Mouse (Mus musculus) regulatory T cell (primary cell): ENCODE results near the gene Nek8.

Experiments
- in situ Hi-C: fragments of 300-600 bp; cut with MboI, MseI; formaldehyde crosslinking; loops from one replicate; pipeline ENCODE4 v1.15.1; 2025; ENCODE audit warnings: high pct_unique_total_duplicates

Gene Nek8

DNA sequence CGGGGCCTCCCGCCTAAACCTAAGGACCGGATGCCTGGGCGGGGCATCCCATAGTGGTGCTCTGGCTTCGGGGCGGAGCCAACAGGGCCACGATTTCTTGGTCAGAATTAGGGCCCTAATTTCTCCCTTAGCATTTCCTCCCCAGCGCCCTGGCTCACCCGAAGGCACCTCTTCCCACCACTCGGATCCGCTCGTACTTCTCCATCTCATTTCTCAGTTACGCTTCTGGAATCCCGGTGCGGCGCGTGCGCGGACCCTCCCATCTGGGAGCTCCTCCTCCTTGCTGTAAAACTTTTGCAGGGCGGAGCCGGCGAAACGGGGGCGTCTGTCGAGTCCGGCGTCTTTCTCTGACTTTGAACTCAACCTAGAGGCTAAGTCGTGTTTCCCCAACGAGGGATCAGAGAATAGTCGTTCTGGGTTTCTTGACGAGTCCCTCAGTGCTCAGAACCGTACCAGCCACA, at the start of gene Nek8, which contains the start of gene Tlcd1:
Nek8 (minus strand) TSS at position 274 of the 461 bp plus-strand sequence.
Tlcd1 (plus strand) TSS at position 310 of the 461 bp plus-strand sequence.
- in situ Hi-C loops = no loop called here

DNA sequence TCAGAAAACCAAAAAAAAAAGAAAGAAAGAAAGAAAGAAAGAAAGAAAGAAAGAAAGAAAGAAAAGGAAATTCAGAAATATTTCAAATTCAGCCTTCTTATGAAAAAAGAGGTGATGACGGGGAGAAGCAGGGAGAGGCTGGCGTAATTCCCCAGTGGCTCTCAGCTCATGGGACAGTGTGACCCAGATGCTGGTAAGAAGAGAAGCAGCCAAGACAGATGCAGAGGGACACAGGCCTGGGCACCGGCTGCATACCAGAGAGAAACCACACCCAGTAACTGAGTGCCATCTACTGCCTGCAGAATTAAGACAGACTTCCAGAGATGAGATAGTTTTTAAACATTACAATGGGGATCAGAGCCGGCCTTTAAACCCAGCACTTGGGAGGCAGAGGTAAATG, 47.1 kb upstream of the Nek8 start:
- in situ Hi-C loops = no loop called here

DNA sequence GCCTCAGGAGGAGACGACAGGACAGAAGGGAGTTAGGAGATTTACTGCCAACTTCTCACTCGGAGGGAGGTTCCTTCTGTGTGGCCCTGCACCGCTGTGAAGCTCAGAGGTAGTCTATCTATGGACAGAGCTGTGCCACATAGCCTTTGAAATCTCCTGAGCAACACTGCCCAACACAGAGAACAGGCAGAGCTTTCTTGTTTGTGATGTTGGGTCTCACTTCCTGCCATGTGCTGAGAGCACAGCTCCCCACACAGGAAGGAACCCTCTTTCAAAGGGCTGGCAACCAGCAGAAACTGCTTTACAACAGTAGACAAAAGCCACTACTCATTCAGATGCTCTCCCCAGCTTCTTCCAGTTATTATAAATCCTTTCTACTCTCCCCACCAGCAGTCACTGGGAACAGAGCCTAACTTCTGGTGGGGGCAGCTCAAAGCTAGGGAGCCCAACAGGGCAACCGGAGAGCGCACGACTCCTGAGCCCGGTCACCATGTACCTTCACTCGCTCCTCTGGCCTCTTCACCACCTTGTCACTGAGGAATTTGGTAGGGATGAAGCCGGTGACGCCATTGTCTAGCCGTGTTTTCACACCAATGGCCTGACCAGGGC, 39.3 kb upstream of the Nek8 start:
- in situ Hi-C loops = no loop called here

DNA sequence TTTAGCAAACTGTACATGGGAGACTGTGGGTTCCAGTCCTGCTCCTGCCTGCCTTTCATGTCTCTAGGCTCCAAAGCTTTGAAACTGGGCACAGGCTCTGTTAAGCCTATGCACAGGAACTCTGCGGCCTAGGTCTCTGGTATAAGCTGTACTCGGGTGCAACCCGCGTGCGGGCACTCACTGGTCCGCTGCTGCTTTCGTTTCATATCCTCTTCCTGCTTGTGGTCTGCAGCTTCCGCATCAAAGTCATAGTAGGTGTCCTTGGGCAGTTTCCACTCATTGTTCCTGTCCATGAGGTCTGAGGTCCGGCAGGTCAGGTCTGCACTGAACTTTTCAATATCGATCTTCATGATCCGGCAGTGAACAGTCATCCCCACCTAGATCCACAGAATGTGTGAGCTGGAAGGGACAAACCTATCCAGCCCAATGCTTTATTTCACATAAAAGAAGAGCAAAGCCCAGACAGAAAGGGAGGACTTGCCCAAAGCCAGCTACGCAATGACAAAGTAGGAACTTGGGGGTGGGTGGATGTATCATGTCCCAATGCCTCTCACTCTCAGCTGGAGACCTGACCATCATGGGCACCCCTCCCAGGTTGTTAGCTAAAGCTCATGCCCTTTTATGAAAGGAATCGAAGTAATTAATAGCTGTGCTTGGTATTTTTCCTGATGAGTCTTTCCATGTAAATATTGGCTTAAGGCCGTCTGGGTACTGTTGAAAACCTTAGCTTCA, 36.8 kb upstream of the Nek8 start:
- in situ Hi-C loops = no loop called here

DNA sequence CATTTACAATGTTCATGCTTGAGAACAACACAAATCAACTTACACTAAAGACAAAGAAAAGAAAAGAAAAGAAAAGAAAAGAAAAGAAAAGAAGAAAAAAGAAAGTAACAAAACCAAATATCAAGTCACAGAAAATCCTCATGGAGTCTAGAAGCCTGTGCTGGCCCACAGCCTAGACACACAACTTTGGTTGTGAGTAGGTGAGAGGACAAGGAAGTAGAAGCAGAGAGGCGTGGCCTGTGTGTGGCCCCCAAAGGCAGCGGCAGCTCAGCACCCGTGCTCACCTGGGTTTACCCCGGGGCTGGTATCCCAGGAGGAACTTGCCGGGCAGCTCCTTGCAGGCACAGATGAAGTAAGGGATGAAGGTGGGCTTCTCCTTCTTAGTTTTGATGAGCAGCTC, 35.0 kb upstream of the Nek8 start:
- in situ Hi-C loops = no loop called here

DNA sequence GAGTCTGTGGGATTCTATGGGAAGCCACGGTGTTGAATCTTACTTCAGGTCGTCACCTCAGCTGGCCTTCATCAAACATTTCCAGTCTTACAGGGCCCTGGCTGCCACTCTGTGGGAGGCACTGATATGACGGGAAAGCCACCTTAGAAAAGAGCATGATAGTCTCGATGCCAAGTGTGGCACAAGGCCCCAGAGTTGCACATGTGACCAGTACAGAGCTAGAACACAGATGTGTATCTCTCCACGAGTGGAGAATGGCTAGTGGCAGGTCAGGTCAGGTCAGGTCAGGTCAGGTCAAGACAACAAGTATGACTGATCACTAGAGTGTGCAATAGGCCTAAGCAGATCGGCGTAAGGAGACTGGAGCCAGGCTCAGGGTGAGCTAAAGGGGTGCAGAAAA, 34.1 kb upstream of the Nek8 start:
- in situ Hi-C loops = no loop called here

DNA sequence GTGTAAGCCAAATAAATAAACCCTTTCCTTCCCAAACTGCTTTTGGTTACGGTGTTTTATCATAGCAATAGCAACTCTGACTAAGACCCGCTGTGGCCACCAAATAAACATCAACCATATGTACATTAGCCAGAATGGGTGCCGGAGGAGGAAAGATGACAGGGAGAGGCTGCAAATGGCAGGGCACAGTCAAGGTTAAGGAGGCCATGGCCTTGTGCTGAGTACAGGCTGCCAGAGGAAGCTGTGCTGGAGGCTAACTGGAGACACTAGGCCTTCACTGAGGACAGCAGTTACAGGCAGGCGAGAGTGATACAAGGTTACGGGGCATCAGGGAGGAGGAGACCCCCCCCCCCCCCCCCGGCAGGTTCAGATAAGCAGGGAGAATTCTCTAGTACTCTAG, 33.4 kb upstream of the Nek8 start:
- in situ Hi-C loops = no loop called here

DNA sequence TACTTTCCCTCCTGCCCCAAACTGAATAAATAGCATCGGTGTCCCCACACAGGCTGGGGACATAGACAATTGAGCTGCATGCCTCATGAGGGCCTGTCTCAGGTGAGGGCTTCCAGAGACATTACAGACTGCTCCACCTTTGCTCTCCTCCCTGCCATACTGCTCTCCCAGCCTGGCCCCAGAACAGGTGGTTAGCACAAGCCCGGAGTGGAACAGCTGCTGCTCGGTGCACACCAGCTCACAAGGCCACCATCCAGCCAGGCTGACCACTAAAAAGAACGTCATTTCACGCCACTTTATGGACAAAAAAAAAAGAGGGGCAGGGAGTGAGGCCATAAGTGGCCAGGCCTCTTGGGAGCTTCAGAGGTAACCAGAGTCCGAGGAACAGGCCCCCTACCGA, 30.7 kb upstream of the Nek8 start:
- in situ Hi-C loops = no loop called here

DNA sequence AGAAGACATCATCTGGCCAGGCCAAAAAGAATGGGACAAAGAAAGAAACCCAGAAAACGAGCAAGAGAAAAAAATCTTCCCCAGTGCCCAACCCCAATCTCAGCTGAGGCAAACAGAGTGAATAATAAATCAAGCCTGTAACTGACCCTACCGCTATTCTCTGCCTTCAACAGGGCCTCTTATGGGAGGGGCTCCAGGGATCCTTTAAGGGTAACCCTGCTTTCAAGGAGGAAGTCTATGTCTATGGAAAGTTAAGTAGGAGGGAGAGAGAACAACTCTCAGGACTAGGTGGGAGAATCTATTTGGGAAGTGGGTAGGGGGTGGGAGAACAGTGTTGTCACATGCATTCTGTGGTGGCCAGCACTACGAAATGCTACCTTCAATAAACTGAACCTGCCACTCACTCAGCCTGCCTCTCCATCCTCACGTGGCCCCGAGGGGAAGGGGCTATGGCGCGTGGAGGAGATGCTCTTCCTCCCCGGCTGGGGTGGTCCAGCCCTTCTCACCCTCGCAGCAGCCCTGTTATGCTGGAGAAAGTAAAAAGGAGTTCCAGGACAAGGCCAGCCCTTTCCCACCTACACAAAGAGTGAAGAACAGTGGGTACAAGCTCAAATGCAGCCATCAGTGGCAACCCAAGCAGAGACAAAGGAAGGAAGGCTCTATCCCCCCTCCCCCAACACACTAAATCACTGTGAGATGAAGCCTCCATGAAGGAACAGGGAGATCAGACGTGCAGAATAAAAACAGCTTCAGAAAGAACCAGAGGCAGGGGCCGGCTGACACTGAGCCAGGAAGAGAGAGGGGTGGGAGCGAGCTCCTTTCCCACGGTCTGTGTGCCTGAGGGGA, 29.1 kb upstream of the Nek8 start:
- in situ Hi-C loops = no loop called here

DNA sequence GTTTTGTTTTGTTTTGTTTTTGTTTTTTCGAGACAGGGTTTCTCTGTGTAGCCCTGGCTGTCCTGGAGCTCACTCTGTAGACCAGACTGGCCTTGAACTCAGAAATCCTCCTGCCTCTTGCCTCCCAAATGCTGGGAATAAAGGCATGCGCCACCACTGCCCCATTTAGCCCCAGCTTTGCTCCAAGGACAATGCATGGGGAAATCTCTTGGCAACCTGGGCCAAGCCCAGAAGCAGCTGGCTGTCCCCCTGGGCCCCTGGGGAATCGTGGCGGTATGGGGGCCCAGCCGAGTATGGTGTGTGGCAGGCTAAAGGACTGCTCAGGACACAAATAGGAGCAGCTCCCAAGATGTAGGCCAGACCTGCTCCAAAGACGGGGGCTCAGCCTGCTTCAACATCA, 27.8 kb upstream of the Nek8 start:
- in situ Hi-C loops = no loop called here

DNA sequence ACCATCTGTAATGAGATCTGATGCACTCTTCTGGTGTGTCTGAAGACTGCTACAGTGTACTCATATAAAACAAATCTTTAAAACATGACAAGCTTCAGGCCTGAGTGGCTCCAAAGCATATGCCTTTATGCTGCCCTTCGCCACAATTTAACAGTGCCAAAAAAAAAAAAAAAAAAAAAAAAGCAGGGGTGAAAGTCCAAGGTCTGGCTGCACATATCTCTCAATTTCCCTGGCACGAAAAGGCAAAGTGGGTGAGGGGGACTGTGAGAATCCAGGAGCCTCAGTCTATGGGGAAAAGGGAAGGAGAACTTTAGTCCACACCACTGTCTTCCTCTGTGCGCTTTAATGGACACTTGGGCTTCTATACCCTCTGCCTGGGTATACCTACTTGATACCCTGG, 25.9 kb upstream of the Nek8 start:
- in situ Hi-C loops = no loop called here

DNA sequence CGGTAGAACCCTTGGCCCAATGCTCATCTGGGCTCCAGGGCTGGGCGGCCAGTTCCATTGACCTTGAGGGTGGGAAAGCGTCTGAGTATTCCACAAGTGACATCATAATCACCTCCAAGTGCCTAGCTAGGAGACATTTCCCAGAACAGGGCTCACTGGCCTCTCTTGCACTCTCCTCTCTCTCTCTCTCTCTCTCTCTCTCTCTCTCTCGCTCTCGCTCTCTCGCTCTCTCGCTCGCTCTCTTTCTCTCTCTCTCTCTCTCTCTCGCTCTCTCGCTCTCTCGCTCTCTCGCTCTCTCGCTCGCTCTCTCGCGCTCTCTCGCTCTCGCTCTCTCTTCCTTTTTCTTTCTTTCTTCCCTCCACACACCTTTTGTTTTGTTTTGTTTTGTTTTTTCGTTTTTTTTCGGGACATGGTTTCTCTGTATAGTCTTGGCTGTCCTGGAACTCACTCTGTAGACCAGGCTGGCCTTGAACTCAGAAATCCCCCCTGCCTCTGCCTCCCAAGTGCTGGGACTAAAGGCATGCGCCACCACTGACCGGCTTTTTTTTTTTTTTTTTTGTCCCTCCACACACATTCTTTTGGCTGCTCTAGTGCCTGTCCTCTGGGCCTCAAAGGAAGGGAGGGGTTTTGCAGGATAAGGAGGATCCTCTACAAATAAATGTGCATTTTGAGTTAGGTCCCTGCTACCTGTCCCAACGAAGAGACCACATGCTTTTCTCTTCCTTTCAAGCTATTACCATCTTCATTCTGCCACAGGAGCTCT, 18.8 kb upstream of the Nek8 start:
- in situ Hi-C loops = no loop called here

DNA sequence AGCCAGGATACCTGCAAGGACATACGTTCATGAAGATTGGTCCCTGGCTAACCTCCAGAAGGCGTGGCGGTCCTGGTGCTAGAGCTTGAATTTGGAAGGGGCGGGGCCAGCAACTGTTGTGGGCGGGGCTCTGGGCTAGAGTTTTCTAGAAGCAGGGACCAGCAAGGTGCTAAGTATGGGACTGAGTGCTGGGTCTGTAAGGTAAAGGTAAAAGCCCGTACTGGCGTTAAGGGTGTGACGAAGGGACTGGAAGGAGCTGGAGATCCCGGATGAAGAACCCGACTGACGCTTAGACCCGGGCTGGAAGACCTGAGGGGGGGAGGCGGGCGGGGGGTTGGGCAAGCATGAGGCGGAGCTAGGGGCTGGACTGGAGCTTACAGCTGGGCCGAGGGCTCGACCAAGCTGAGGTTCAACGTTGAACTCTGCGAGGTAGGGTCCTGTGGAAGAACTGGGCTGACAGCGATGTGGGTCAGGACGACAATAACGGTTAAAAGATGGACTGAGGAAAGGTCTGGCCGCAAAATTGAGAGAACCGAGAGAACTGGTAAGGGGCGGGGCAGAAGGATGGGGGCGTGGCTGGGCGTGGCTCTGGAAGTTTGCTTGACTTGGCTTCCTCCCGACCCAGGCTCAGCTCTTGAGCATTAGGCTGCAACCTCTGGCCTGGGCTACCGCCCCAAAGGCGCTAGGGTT, 18.1 kb upstream of the Nek8 start:
- in situ Hi-C loops = no loop called here

DNA sequence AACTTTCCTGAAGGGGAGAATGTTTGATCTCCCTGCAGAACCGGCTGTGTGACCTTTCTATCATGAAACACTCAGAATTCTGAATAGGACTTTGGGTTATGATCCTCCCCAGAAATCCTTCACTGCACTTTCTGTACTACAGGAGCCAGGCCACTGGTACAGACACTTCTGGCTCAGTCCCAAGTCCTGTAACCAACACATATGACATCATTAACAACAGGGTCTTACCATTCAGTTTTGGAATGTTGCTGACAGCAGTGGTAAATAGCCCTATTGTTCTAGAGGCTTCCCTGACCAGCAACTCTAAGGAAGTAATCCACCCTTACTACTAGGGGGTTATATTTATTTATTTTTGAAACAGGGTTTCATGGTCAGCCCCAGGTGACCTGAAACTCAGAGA, 16.6 kb upstream of the Nek8 start, which contains the start of gene Proca1:
Proca1 (plus strand) TSS at position 280 of the 400 bp plus-strand sequence.
- in situ Hi-C loops = no loop called here

DNA sequence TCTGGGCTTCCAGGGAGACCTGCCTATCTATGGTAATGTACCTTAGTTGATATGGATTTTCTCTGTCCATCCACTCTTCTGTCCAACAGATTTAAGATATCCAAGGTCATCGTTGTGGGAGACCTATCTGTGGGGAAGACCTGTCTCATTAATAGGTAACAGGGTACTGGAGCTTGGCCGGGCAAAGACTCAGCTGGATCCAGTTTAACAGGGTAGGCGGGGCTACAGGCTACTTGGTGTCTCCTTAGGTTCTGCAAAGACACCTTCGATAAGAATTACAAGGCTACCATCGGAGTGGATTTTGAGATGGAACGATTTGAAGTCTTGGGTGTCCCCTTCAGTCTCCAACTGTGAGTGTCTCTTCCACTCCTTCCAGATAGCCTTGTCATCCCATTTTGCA, 13.6 kb upstream of the Nek8 start:
- in situ Hi-C loops = no loop called here

DNA sequence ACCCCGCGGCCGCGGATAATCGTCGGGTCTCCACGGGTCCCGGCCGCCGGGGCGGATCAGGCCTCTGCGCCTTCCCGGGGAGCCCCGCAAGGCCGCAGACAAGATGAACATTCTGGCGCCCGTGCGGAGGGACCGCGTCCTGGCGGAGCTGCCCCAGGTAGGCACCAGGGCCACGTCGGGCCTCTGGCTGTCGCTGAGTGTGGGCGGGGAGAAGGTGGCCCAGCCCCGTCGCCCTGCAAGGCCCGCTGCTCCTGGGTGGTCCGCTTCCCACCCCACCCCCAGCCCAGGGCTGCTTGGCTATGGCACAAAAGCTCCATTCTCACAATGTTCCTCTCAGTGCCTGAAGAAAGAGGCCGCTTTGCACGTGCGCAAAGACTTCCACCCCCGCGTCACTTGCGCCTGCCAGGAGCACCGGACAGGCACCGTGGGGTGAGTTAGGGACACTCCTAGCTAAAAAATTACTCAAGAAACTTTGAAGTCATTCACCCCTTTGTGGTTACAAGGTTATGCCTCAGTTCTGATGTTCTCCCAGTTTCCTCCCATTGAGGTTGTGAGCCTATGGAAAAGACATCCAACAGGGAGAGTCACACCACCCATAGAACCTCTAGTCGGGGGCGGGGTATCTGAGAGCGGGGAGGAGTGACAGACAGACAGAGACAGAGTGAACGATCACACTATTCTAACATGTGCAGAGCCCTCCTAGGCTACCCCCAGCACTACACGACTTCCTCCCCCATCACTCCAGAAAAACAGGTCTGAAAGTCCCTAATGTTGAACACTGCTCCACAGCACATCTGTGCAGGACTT, 13.0 kb upstream of the Nek8 start:
- in situ Hi-C loops = loop anchor here (5.0 kb wide), 1 partner anchor 953 kb away; no protein-coding TSS in a partner anchor

DNA sequence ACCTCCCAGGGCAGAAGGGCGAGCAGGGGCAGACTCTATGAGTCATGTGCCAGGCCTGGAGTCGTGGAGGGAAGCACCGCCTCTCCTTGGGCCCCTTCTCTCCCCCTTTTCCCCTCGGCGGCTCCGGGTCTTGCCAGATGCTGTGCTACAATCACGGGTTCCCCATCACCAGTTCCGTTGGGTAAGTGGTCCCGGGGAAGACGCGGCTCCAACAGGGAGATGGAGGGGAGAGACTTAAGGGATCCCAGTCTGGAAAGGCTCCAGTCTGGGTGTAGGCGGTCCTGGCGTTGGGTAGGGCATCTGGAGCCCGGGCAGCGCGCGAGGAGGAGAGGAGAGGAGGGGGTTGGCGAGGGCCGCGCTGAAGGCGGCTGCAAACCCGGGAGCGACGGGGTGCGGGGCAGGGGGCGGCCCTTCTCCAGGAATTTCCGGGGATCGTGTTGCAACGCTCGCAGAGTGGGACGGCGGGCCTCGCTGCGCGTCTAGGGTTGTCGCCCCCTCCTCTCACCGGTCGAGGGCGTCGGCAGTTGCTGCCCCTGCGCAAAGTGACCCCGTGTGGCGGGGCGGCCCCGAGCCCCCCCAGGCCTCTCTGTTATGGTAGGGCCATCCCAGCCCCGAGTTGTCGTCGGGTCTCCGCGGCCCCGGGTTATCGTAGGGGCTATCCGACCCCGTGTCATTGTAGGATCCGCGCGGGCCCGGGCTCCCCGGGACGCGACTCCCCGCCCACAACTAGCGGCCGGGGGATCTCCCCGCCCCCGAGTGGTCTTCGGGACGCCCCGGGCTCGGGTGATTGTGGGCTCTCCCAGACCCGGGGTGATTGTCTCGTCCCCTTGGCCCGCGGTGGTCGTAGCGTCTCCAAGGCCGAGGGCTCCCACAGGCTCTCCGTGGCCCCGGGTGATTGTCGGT, 12.1 kb upstream of the Nek8 start, which contains the start of gene Rab34:
Rab34 (plus strand) TSS at position 100 of the 903 bp plus-strand sequence.
- in situ Hi-C loops = loop anchor here (5.0 kb wide), 1 partner anchor 954 kb away; no protein-coding TSS in a partner anchor

DNA sequence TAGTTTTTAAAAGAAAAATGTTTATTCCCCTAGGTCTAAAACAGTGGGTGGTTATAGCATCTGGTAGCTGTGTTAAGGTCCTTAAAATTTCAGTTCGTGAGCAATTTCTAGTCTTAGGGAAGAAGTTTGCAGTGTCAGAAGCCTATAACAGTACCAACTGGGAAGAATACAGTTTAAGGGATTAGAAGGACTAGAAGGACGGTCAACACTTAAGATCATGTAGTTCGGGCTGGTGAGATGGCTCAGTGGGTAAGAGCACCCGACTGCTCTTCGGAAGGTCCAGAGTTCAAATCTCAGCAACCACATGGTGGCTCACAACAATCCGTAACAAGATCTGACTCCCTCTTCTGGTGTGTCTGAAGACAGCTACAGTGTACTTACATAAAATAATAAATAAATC, 8.2 kb upstream of the Nek8 start:
- in situ Hi-C loops = loop anchor here (5.0 kb wide), 1 partner anchor 958 kb away; no protein-coding TSS in a partner anchor
